Mouse (Mus musculus): ENCODE results near the gene Cd3eap.

DNA sequence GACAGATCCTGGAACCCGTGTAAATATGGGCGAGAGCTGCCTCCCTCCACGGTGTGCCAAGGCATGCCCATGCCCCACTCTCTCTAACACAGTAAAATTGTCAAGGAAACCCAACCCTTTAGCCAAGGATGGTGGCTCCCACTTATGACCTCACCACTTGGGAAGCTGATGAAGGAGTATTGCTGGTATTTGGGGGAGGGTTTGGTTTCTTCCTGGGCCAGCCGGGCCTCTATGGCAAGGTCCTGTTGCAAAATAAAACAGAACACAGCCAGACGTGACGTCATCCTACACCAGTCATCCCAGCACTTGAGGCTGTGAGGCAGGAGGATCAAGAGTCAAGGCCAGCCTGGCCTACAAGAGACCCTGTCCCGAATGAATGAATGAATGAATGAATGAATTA lies 20.7 kb downstream of the Cd3eap start:
- TF ChIP-seq CTCF (IDR thresholded peaks at IDR 0.05; ENCODE audit: control insufficient read depth, insufficient read depth, insufficient replicate concordance, low read depth, low read length) (no peak), POLR2A (IDR thresholded peaks at IDR 0.05; ENCODE audit: control insufficient read depth, low read depth, low read length) (no peak)

Measured in testis, adult 2 months (tissue).